Mouse (Mus musculus) lung, embryonic 14.5 days (tissue): ENCODE measurements at regions not wholly inside any gene's neighbourhood (a gene's known extent, or its start where the extent isn't known, plus 50 kb on each side); places are given as distances from the start of the nearest gene placed in this dataset.

Experiments used
- ATAC-seq: fragments of 200-750 bp; cut with Nextera tagmentation; 2 replicates; pipeline ENCODE4 v1.8.0; 2017; ENCODE audit warnings: mild to moderate bottlenecking, moderate TSS enrichment, moderate library complexity; ENCODE audit not compliant: insufficient read depth
- DNase-seq: peaks from one replicate; pipeline ENCODE4 v3.0.0-alpha.2; 2015
- H3K27ac ChIP-seq: fragments of 300-500 bp; sonication (generic); 2 replicates; pipeline ENCODE4 v1.5.1; 2014; ENCODE audit warnings: low read depth, mild to moderate bottlenecking, moderate library complexity
- H3K27me3 ChIP-seq: fragments of 300-500 bp; sonication (generic); 2 replicates; pipeline ENCODE4 v1.6.1; 2014; ENCODE audit warnings: low read length, control low read depth; ENCODE audit not compliant: insufficient read depth
- H3K36me3 ChIP-seq: fragments of 300-500 bp; sonication (generic); 2 replicates; pipeline ENCODE4 v1.6.1; 2014; ENCODE audit warnings: control low read depth; ENCODE audit not compliant: insufficient read depth
- H3K4me1 ChIP-seq: fragments of 300-500 bp; sonication (generic); 2 replicates; pipeline ENCODE4 v1.6.1; 2014; ENCODE audit warnings: antibody characterized with exemption, control low read depth; ENCODE audit not compliant: insufficient read depth
- H3K4me2 ChIP-seq: fragments of 300-500 bp; sonication (generic); 2 replicates; pipeline ENCODE4 v1.6.1; 2014; ENCODE audit warnings: mild to moderate bottlenecking
- H3K4me3 ChIP-seq: fragments of 300-500 bp; sonication (generic); 2 replicates; pipeline ENCODE4 v1.5.1; 2014; ENCODE audit warnings: low read depth, low read length
- H3K9ac ChIP-seq: fragments of 300-500 bp; sonication (generic); 2 replicates; pipeline ENCODE4 v1.6.1; 2014
- H3K9me3 ChIP-seq: fragments of 300-500 bp; sonication (generic); 2 replicates; pipeline ENCODE4 v1.6.1; 2016; ENCODE audit warnings: low read depth, low read length, control low read depth
- CTCF ChIP-seq: IDR thresholded peaks from 2 replicates; pipeline ENCODE4 v1.5.1; 2016; ENCODE audit warnings: antibody characterized with exemption, low read depth
- WGBS: fragments of 180-500 bp; shearing (Covaris S2); extraction: QIAGEN DNeasy Blood & Tissue Kit; methylation state at CpG from one replicate; pipeline ENCODE4 v1.1.7; 2014; 5-methylcytosine and 5-hydroxymethylcytosine counted together

- Histone ChIP-seq H3K27ac (no peak overlapping the region), H3K4me2 (no peak overlapping the region), H3K9ac (no peak overlapping the region), H3K36me3 (no peaks in the 10 kb centered on the region), H3K27me3 (no peaks in the 10 kb centered on the region), H3K4me1 (no peaks in the 10 kb centered on the region), H3K9me3 (no peaks in the 10 kb centered on the region), H3K4me3 (no peak overlapping the region)
- WGBS: 70% methylated on average over 3 of the region's 3 CpGs
- DNase-seq (no peak), ATAC-seq (no peak)
- no peak for TF ChIP-seq CTCF
These were observed 84.1 kb upstream of the Hddc2 start for GRCm38 (mm10) chr10:31229078-31229477.

GRCm38 (mm10) chr10:31242442-31242966 lies 70.7 kb upstream of the Hddc2 start:
- Histone ChIP-seq H3K9ac (no peak overlapping the region), H3K9me3 (no peaks in the 10 kb centered on the region), H3K36me3 (no peaks in the 10 kb centered on the region), H3K27ac (no peak overlapping the region), H3K4me2 (no peak overlapping the region), H3K4me1 (no peaks in the 10 kb centered on the region), H3K4me3 (no peak overlapping the region), H3K27me3 (no peaks in the 10 kb centered on the region)
- WGBS: 59% methylated on average over 3 of the region's 3 CpGs
- DNase-seq (no peak), ATAC-seq (no peak)
- TF ChIP-seq CTCF: no peak

GRCm38 (mm10) chr10:31252584-31253381 lies 60.4 kb upstream of the Hddc2 start:
- WGBS: 28% methylated on average over 8 of the region's 8 CpGs

GRCm38 (mm10) chr10:31256934-31257333 lies 56.2 kb upstream of the Hddc2 start:
- DNase-seq (no peak), ATAC-seq (no peak)
- Histone ChIP-seq H3K27ac (no peak overlapping the region), H3K9ac (no peak overlapping the region), H3K27me3 (no peaks in the 10 kb centered on the region), H3K4me2 (no peak overlapping the region), H3K4me3 (no peak overlapping the region), H3K9me3 (no peaks in the 10 kb centered on the region), H3K4me1 (no peaks in the 10 kb centered on the region), H3K36me3 (no peaks in the 10 kb centered on the region)
- 55% methylated on average over 1 of the region's 1 CpGs for WGBS
- no peak for TF ChIP-seq CTCF

More at GRCm38 (mm10) chr10:31252584-31253381, 60.4 kb upstream of the Hddc2 start:
- Histone ChIP-seq H3K27me3 (no peaks in the 10 kb centered on the region), H3K9ac (no peak overlapping the region), H3K4me3 (no peak overlapping the region), H3K9me3 (no peaks in the 10 kb centered on the region), H3K4me1 (no peaks in the 10 kb centered on the region), H3K27ac (no peak overlapping the region), H3K36me3 (no peaks in the 10 kb centered on the region), H3K4me2 (no peak overlapping the region)
- peak; percentile 67 for DNase-seq
- TF ChIP-seq CTCF: no peak
- ATAC-seq: peak; percentile 90

GRCm38 (mm10) chr10:31257611-31258010 lies 55.6 kb upstream of the Hddc2 start:
- Histone ChIP-seq H3K27ac (no peak overlapping the region), H3K4me3 (no peak overlapping the region), H3K4me1 (no peaks in the 10 kb centered on the region), H3K4me2 (no peak overlapping the region), H3K9ac (no peak overlapping the region), H3K27me3 (no peaks in the 10 kb centered on the region), H3K9me3 (no peaks in the 10 kb centered on the region), H3K36me3 (no peaks in the 10 kb centered on the region)
- 65% methylated on average over 1 of the region's 1 CpGs for whole genome bisulfite sequencing
- ATAC-seq (no peak), DNase-seq (no peak)
- TF ChIP-seq CTCF: no peak

GRCm38 (mm10) chr10:31260914-31261313 lies 52.3 kb upstream of the Hddc2 start:
- H3K9me3 ChIP-seq: no peaks in the 10 kb centered on the region
- H3K9ac ChIP-seq: no peak overlapping the region
- H3K36me3 ChIP-seq: no peaks in the 10 kb centered on the region
- H3K27ac ChIP-seq: no peak overlapping the region
- 51% methylated on average over 7 of the region's 7 CpGs for WGBS
- no peak overlapping the region for H3K4me3 ChIP-seq
- DNase-seq: peak; percentile 8
- no peak for TF ChIP-seq CTCF
- no peak for ATAC-seq
- no peaks in the 10 kb centered on the region for H3K27me3 ChIP-seq
- H3K4me2 ChIP-seq: no peak overlapping the region
- no peaks in the 10 kb centered on the region for H3K4me1 ChIP-seq
